Comparison of ENCODE assay signal across 12 mouse cellular contexts in genomic region chr11:88240736-88241353, GRCm38 (mm10). TPM values are rescaled to one million over a fixed set of nuclear protein-coding genes. Genes with fewer than 3 reads are reported as not detected.
A peak's percentile ranks its signal among the peaks of the same experiment; 100 is the strongest.
DNase-seq lines count a peak whose midpoint lies in the region; ATAC-seq lines count a peak whose summit lies in the region.
"Had no signal": no experiment of that assay in that cellular context is flagged by ENCODE, and none has a peak within 500 bp of the region (broad histone marks: within the 10 kb centered on the region; RNA-seq: fewer than 3 reads in every experiment).

No protein-coding gene starts in this region.

- no peak overlapping the region for H3K4me2 ChIP-seq in heart, embryonic 13.5 days
- 0 out of 2 replicates have a peak overlapping the region, but pooled peaks have one; percentile 13 for H3K4me2 ChIP-seq in embryonic facial prominence, embryonic 11.5 days (ENCODE audit: low read depth, low read length)
- H3K4me2 ChIP-seq in hindbrain, embryonic 15.5 days: peak overlapping the region; percentile 19; the same call in 1 of the 2 replicates
- H3K4me2 ChIP-seq in neural tube, embryonic 11.5 days (ENCODE audit: low read depth): peak overlapping the region; percentile 1; the same call in 1 of the 2 replicates

- H3K4me1 ChIP-seq in heart, embryonic 13.5 days: peaks cover 30% of the 10 kb centered on the region
- no peaks in the 10 kb centered on the region; the same call in 1 of the 2 replicates for H3K4me1 ChIP-seq in embryonic facial prominence, embryonic 11.5 days (ENCODE audit: control insufficient read depth, insufficient read depth, low read length)
- H3K4me1 ChIP-seq in hindbrain, embryonic 15.5 days (replicated peaks): peaks cover 33% of the 10 kb centered on the region
- peaks cover 41% of the 10 kb centered on the region for H3K4me1 ChIP-seq in neural tube, embryonic 11.5 days (ENCODE audit: control insufficient read depth, insufficient read depth, low read length)

- no peak overlapping the region for H3K4me3 ChIP-seq in heart, embryonic 13.5 days
- no peak overlapping the region for H3K4me3 ChIP-seq in embryonic facial prominence, embryonic 11.5 days (ENCODE audit: low read depth, low read length)
- no peak overlapping the region for H3K4me3 ChIP-seq in hindbrain, embryonic 15.5 days
- no peak overlapping the region for H3K4me3 ChIP-seq in neural tube, embryonic 11.5 days (ENCODE audit: low read depth, low read length)

- 37% methylated on average over 10 of the region's 10 CpGs for WGBS in heart, embryonic 13.5 days
- WGBS in embryonic facial prominence, embryonic 11.5 days: 3% methylated on average over 10 of the region's 10 CpGs
- WGBS in hindbrain, embryonic 15.5 days: 7% methylated on average over 10 of the region's 10 CpGs
- 4% methylated on average over 10 of the region's 10 CpGs for WGBS in neural tube, embryonic 11.5 days

- H3K27me3 ChIP-seq in heart, embryonic 13.5 days (replicated peaks): no peaks in the 10 kb centered on the region
- H3K27me3 ChIP-seq in embryonic facial prominence, embryonic 11.5 days (ENCODE audit: control insufficient read depth, insufficient read depth, low read length): no peaks in the 10 kb centered on the region
- H3K27me3 ChIP-seq in hindbrain, embryonic 15.5 days: no peaks in the 10 kb centered on the region
- H3K27me3 ChIP-seq in neural tube, embryonic 11.5 days (ENCODE audit: control insufficient read depth, insufficient read depth, low read length): no peaks in the 10 kb centered on the region

- ATAC-seq in heart, embryonic 13.5 days (ENCODE audit: extremely low read depth, insufficient number of reproducible peaks, low FRiP score, low TSS enrichment): no peak
- peak; percentile 58 for ATAC-seq in embryonic facial prominence, embryonic 11.5 days (replicated peaks; ENCODE audit: insufficient number of reproducible peaks, low FRiP score, low TSS enrichment, low read depth)
- ATAC-seq in hindbrain, embryonic 15.5 days (ENCODE audit: low FRiP score, low read depth): peak; percentile 80; the same call in 1 of the 2 replicates
- peak; percentile 87 for ATAC-seq in neural tube, embryonic 11.5 days (ENCODE audit: insufficient read depth, low FRiP score, low TSS enrichment)
- ATAC-seq in cerebellum, adult (ENCODE audit: insufficient number of reproducible peaks, low FRiP score, low TSS enrichment): no peak

- intact Hi-C loops in heart, postnatal 14 days (cut with DNase I): no loop called here

- H3K9ac ChIP-seq in heart, embryonic 13.5 days: 0 out of 2 replicates have a peak overlapping the region, but pooled peaks have one; percentile 12
- no peak overlapping the region for H3K9ac ChIP-seq in embryonic facial prominence, embryonic 11.5 days (replicated peaks; ENCODE audit: low read length)
- no peak overlapping the region for H3K9ac ChIP-seq in hindbrain, embryonic 15.5 days
- no peak overlapping the region; the same call in 1 of the 2 replicates for H3K9ac ChIP-seq in neural tube, embryonic 11.5 days (ENCODE audit: low read length)

- no peaks in the 10 kb centered on the region for H3K9me3 ChIP-seq in heart, embryonic 13.5 days
- no peaks in the 10 kb centered on the region for H3K9me3 ChIP-seq in embryonic facial prominence, embryonic 11.5 days (replicated peaks; ENCODE audit: control insufficient read depth, low read length)
- no peaks in the 10 kb centered on the region for H3K9me3 ChIP-seq in hindbrain, embryonic 15.5 days
- no peaks in the 10 kb centered on the region for H3K9me3 ChIP-seq in neural tube, embryonic 11.5 days (ENCODE audit: control insufficient read depth, low read length)

- DNase-seq in heart, postnatal 14 days: no peak
- DNase-seq in embryonic facial prominence, embryonic 11.5 days (ENCODE audit: low spot score): peak; percentile 88
- DNase-seq in neural tube, embryonic 11.5 days (ENCODE audit: low spot score): peak; percentile 90
- no peak for DNase-seq in lung, postnatal 14 days
- no peak for DNase-seq in thymus, postnatal 14 days
- DNase-seq: cerebellum, adult 8-10 months; gastrocnemius, postnatal 10 days; kidney, postnatal 14 days; lung, adult 2 months had no signal

- H3K27ac ChIP-seq in heart, embryonic 13.5 days (replicated peaks): no peak overlapping the region
- H3K27ac ChIP-seq in embryonic facial prominence, embryonic 11.5 days (replicated peaks; ENCODE audit: low read depth, low read length): peak overlapping the region; percentile 69
- peak overlapping the region; percentile 75 for H3K27ac ChIP-seq in hindbrain, embryonic 15.5 days (replicated peaks)
- H3K27ac ChIP-seq in neural tube, embryonic 11.5 days (ENCODE audit: low read depth, low read length): peak overlapping the region; percentile 85

- no peaks in the 10 kb centered on the region for H3K36me3 ChIP-seq in heart, embryonic 13.5 days
- no peaks in the 10 kb centered on the region for H3K36me3 ChIP-seq in embryonic facial prominence, embryonic 11.5 days (replicated peaks; ENCODE audit: control insufficient read depth, insufficient read depth, low read depth, low read length)
- no peaks in the 10 kb centered on the region for H3K36me3 ChIP-seq in hindbrain, embryonic 15.5 days
- H3K36me3 ChIP-seq in neural tube, embryonic 11.5 days (ENCODE audit: control insufficient read depth, insufficient read depth, low read length): no peaks in the 10 kb centered on the region

RNA-seq across cellular contexts. Expression of gene Mrps23, which starts 36.7 kb away (rescaled TPM):
- polyA plus RNA-seq in heart, embryonic 13.5 days (2015; fragmentation: Nextera tagmentation; extraction: Ambion mirVana): 76.0 and 82.1 TPM in 2 replicates
- 100 to 1,000 TPM; 226 to 277 TPM for total RNA-seq in heart, postnatal 14 days (2021)
- polyA plus RNA-seq in embryonic facial prominence, embryonic 11.5 days (2014; fragmentation: Nextera tagmentation; extraction: Ambion mirVana): 70.6 and 83.8 TPM in 2 replicates
- 60.3 and 61.7 TPM in 2 replicates for polyA plus RNA-seq in hindbrain, embryonic 15.5 days (2015; fragmentation: Nextera tagmentation; extraction: Ambion mirVana)
- 76.3 and 85.5 TPM in 2 replicates for polyA plus RNA-seq in neural tube, embryonic 11.5 days (2014; fragmentation: Nextera tagmentation; extraction: Ambion mirVana)

RNA-seq across cellular contexts. Expression of gene Ccdc182, which starts 53.0 kb away (rescaled TPM):
- polyA plus RNA-seq in heart, embryonic 13.5 days (2015; fragmentation: Nextera tagmentation; extraction: Ambion mirVana): 0.11 TPM in 1 of 2 replicates, not detected in the other
- not detected for total RNA-seq in heart, postnatal 14 days (2021)
- polyA plus RNA-seq in embryonic facial prominence, embryonic 11.5 days (2014; fragmentation: Nextera tagmentation; extraction: Ambion mirVana): 1.7 and 2.6 TPM in 2 replicates
- 0.17 and 0.29 TPM in 2 replicates for polyA plus RNA-seq in hindbrain, embryonic 15.5 days (2015; fragmentation: Nextera tagmentation; extraction: Ambion mirVana)
- polyA plus RNA-seq in neural tube, embryonic 11.5 days (2014; fragmentation: Nextera tagmentation; extraction: Ambion mirVana): 17.9 and 18.4 TPM in 2 replicates
- total RNA-seq: gastrocnemius, postnatal 10 days had no signal
- polyA plus RNA-seq: lung, adult 2 months had no signal

Comparison
In these comparisons a context has a peak if more than half of its experiments do, and no peak if none do; other contexts are left out.
1. ATAC-seq: peak in embryonic facial prominence, embryonic 11.5 days (single experiment), hindbrain, embryonic 15.5 days (single experiment) and neural tube, embryonic 11.5 days (single experiment); none in heart, embryonic 13.5 days (single experiment) and cerebellum, adult (single experiment).
2. DNase-seq: peak in embryonic facial prominence, embryonic 11.5 days (single experiment) and neural tube, embryonic 11.5 days (single experiment); none in heart, postnatal 14 days (0 of 2), lung, postnatal 14 days (single experiment) and thymus, postnatal 14 days (single experiment).